Mouse (Mus musculus): ENCODE data around the gene Cisd1.

- no peak; the same call in 1 of the 2 replicates for TF ChIP-seq POLR2A (IDR thresholded peaks at IDR 0.05; ENCODE audit: low read depth, low read length)
- no peak for TF ChIP-seq CTCF (IDR thresholded peaks at IDR 0.05; ENCODE audit: extremely low read depth, insufficient read depth, insufficient read length, insufficient replicate concordance)
These were observed at the start of gene Cisd1 for GRCm38 (mm10) chr10:71344579-71345143.
